Mouse (Mus musculus): ENCODE data around the gene Atpaf1.

The Atpaf1 gene

DNA sequence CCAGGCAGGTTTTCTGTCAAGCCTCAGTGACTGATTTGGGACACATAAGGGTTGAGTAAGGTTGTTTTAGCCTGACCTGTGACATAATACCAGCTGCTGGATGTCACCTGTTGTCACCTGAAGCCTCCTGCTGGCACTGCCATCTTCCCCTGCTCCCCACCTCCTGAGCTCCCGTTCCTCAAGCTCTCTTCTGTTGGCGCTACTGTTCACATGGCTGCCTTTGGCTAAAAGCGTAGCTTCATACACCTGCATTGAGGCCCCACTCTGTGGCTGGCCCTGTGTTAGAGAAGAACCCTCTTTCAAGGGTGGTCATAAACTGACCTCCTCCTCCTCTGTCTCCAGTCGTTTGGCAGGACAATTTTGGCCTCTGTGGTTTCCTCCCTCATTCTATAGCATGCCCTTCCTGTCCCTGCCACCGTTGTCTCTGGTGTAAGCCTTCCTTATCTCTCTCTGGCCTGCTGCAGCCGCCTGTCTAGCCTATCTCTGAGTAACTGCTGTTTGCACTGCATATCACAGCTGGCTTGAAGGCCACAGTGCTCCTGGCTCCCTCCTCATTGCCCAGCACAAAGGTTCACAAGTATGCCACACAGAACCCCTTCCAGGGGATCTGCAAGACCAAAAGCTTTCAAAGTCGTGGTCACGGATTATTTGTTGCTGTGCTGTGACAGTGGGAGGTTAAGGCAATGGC, 64.5 kb downstream of the Atpaf1 start:
- DNase-seq (ENCODE audit: low read depth, low spot score): no peak

- DNase-seq (ENCODE audit: low read depth, low spot score): no peak
These were observed 65.5 kb downstream of the Atpaf1 start for GRCm38 (mm10) chr4:115850111-115850510.

DNA sequence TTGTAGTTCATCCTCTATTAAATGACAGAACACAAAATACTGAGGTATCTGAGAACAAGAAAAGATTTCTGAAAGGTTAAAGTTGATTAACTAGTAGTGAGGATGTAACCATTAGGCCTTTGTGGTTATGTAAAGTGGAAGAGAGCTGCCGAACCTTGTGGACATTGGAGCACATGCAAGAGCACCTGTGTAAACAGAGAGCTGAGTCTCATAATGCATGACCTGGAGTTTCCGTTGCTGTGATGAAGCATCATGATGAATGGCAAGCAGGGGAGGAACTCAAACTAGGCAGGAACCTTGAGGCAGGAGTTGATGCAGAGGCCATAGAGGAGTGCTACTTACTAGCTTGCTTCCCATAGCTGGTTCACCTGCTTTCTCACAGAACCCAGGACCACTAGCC, 66.0 kb downstream of the Atpaf1 start:
- no peak for DNase-seq (ENCODE audit: low read depth, low spot score)

DNA sequence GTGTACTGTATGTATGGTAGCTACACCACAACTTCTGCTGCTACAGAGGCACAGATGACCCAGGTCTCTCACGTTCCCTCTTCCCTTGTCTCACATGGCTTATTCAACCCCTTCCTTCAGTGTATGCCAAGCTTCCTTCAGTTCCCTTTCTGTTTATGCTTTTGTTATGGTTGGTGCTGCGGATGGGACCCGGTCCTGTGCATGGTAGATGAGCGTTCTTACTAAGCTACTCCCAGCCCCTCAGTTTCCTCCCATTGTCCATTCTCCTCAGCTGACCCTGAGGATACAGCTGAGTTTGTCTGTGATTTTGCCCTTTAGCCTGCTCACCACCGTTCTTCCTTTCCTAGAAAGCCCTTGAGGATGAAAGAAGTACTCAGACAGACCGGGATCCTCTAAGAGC, 67.0 kb downstream of the Atpaf1 start:
- DNase-seq (ENCODE audit: low read depth, low spot score): no peak

DNA sequence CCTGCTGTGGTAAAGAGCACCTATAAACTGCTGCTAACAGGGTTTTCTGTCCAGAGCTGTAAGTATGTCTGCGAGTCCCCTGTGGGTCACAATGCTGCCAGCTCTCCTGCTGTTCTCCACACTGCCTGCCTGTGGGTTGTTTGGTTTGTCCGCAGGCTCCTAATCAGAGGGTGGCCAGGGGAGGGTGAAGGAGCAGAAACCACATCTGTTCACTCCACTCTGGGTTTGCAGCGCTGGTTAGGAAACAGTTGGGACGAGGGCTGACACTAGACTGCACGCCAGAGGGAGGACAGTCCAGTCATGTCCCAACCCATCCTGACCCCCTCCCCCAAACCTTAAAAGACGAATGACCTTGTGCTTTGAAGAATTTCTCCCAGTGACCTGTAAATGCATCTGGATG, 70.5 kb downstream of the Atpaf1 start:
- DNase-seq (ENCODE audit: low read depth, low spot score): no peak

DNA sequence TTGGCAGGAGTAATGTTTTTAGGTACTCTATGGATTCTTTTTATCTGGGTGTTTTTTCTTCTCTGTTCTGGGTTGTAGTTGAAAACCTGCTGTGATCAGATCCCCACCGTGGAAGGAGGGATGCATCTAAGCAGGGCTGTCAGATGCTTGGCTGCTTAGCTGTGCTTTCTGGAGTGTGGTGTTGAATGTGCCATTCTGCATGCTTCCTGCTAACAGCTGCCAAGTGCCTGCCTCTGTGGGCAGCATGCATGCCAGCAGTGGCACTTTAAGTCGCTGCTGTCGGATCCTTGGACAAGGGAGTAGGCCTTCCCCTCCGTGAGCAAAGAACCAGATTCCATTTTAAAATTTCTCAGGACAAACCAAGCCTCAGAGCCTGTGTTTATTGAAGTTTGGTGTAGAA, 71.0 kb downstream of the Atpaf1 start:
- no peak for DNase-seq (ENCODE audit: low read depth, low spot score)

DNA sequence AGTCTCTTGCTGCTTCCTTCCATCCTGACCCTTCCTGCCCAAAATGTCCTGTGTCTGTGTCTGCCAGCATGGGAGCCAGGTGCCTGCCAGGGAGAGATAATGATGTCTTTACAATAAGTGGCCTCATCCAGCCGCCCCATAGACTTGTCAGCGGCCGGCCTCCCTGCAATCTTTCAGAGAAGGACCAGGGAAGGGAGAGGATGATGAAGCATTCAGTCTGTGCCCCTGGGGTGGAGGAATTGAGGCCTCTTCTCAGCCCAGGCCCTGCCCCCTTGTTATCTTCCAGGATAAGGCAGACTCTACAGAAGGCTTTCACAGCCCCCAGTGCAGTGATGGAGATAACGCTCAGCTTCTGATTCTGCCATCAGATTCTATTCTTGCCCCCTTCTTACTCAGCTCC, 71.7 kb downstream of the Atpaf1 start:
- no peak for DNase-seq (ENCODE audit: low read depth, low spot score)

GRCm38 (mm10) chr4:115857293-115857883, 72.8 kb downstream of the Atpaf1 start:
- no peak for DNase-seq (ENCODE audit: low read depth, low spot score)

DNA sequence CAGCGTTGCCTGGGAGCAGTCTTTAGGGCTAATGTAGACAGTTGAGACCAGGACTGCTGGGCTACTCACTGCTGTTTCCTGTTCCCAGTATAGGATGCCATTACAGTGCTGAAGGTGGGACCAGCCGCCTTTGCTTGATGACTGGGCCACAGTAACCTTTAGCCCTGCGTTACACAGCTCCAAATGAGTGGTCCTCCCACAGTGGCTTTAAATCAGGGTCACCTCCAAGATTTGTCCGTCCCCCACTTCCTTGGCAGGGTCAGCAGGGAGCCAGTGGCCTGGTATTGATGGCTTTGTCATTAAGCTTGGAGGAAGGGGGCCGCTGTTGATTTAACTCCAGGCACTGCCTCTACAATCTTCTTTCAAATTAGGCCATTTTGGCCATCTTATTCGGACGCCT, 78.7 kb downstream of the Atpaf1 start:
- DNase-seq (ENCODE audit: low read depth, low spot score): no peak

- DNase-seq (ENCODE audit: low read depth, low spot score): no peak
These were observed 79.3 kb downstream of the Atpaf1 start for GRCm38 (mm10) chr4:115863880-115864279.
